Mouse (Mus musculus) liver, embryonic 11.5 days (tissue): ENCODE measurements around the gene Rer1. TPM values are rescaled to one million over a fixed set of nuclear protein-coding genes. Genes with fewer than 3 reads are reported as not detected.

ENCODE experiments used
- ATAC-seq: fragments of 200-750 bp; cut with Nextera tagmentation; replicated peaks from 2 replicates; pipeline ENCODE4 v1.8.0; 2017; ENCODE audit warnings: moderate number of reproducible peaks, mild to moderate bottlenecking, moderate TSS enrichment, moderate library complexity; ENCODE audit not compliant: low FRiP score
- DNase-seq: peaks from one replicate; pipeline ENCODE4 v3.0.0-alpha.2; 2017; ENCODE audit warnings: low spot score
- H3K27ac ChIP-seq: fragments of 300-500 bp; sonication (generic); 2 replicates; pipeline ENCODE4 v1.5.1; 2014; ENCODE audit warnings: mild to moderate bottlenecking, low read depth, low read length, control low read depth
- H3K27me3 ChIP-seq: fragments of 300-500 bp; sonication (generic); replicated peaks from 2 replicates; pipeline ENCODE4 v1.6.1; 2014; ENCODE audit warnings: low read length, mixed read lengths; ENCODE audit not compliant: control insufficient read depth, insufficient read depth
- H3K36me3 ChIP-seq: fragments of 300-500 bp; sonication (generic); 2 replicates; pipeline ENCODE4 v1.6.1; 2014; ENCODE audit warnings: mild to moderate bottlenecking, low read length, moderate library complexity, mixed read lengths; ENCODE audit not compliant: control insufficient read depth, insufficient read depth
- H3K4me1 ChIP-seq: fragments of 300-500 bp; sonication (generic); replicated peaks from 2 replicates; pipeline ENCODE4 v1.6.1; 2014; ENCODE audit warnings: low read length, mixed read lengths; ENCODE audit not compliant: control insufficient read depth, insufficient read depth
- H3K4me2 ChIP-seq: fragments of 300-500 bp; sonication (generic); 2 replicates; pipeline ENCODE4 v1.6.1; 2014; ENCODE audit warnings: mild to moderate bottlenecking, control low read depth, moderate library complexity
- H3K4me3 ChIP-seq: fragments of 300-500 bp; sonication (generic); 2 replicates; pipeline ENCODE4 v1.5.1; 2014; ENCODE audit warnings: low read depth, low read length, control low read depth
- H3K9ac ChIP-seq: fragments of 300-500 bp; sonication (generic); 2 replicates; pipeline ENCODE4 v1.6.1; 2014; ENCODE audit warnings: low read depth, low read length, control low read depth
- H3K9me3 ChIP-seq: fragments of 300-500 bp; sonication (generic); 2 replicates; pipeline ENCODE4 v1.6.1; 2016; ENCODE audit warnings: low read length, inconsistent platforms, mixed read lengths; ENCODE audit not compliant: control insufficient read depth
- WGBS: fragments of 180-500 bp; shearing (Covaris S2); extraction: QIAGEN DNeasy Blood & Tissue Kit; methylation state at CpG from one replicate; pipeline ENCODE4 v1.1.7; 2014; 5-methylcytosine and 5-hydroxymethylcytosine counted together
- polyA plus RNA-seq: library from polyadenylated mRNA; unstranded; fragments of >200 nt; fragmentation: Nextera tagmentation; extraction: Ambion mirVana; gene quantifications from 2 replicates; pipeline ENCODE4 v1.2.1, GENCODE M21; 2014

Rer1 gene
- polyA plus RNA-seq = 163 and 168 TPM in 2 replicates

DNA sequence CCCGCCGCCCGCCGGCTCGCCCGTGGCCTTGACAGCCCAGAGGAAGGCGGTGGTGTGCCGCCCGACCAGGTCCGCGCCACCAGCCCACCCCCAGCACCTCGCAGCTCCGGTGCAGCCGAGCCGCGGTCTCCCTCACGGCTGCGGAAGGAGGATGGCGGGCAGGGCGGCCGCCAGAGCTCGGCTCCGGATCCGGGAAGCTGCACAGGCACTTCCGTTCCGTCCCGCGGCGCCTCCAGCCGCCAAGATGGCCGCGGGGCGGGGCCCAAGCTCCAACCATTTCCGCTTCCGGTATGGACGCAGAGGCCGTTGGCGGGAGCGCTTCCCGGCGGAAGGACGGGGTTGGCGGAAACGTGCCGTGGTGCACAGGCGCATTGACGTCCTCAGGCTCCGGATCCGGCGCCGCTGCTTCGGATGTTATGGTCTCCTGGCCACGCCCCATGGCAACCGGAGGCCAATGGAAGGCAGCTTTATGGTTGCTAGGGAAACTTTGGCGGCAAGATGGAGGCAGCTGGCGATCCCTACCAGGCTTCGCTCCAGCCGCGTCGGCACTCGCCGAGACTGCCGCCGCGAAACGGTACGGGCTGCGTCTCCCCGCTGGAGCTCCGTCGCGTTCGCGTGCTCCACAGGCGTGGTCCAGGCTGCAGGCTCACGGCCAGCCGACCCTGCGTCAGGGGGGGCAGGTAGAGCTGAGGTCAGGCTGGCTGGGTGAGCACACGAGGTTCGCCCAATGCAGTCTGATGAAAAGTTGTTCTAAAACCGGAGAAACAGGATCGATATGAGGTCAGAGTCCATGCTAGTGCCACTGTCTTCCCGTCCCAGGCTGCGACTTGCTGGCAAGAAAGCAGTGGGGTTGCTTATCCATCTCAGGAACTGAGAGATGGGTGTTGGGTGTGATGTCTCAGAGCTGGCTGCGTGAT, at the start of gene Rer1, which contains the start of gene Morn1:
Gene Rer1 (minus strand): TSS at position 275 of the 917 bp plus-strand sequence.
Gene Morn1 (plus strand): TSS at position 470 of the 917 bp plus-strand sequence.
- Histone ChIP-seq H3K4me2 (peak within 1 kb of the TSS; percentile 93), H3K4me1 (peaks cover 25% of the 10 kb centered on the region), H3K27ac (peak within 1 kb of the TSS; percentile 95), H3K4me3 (peak within 1 kb of the TSS; percentile 96), H3K36me3 (peaks cover 13% of the 10 kb centered on the region), H3K9ac (peak within 1 kb of the TSS; percentile 92), H3K27me3 (no peaks in the 10 kb centered on the region), H3K9me3 (no peaks in the 10 kb centered on the region)
- DNase-seq = peak; percentile 100
- ATAC-seq = peak; percentile 97
- WGBS = under 1% methylated on average over 84 of the region's 85 CpGs

DNA sequence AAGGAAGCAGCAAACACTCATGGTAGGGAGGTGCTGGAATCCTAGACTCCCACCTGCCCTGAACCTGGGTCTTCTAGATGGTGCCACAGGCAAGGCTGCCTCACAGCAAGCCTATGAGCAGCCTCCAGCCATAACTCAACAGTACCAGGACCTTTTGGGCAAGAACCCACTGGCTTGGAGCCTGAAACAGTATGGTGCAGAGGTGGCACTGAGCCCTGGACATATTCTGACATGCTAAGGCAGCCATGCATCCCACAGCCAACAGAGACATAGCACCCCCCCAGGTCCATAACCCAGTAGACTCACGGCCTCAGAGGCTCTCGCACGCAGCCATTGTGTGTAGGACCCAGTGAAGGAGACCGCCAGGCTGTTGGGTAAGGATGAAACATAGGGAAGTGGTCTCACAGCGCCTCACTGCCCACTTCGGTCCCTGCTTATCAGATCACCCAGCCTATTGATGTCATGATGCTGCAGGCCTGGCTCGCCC, 48.5 kb upstream of the Rer1 start:
- Histone ChIP-seq H3K27ac (no peak overlapping the region), H3K4me3 (no peak overlapping the region), H3K27me3 (no peaks in the 10 kb centered on the region), H3K9me3 (no peaks in the 10 kb centered on the region), H3K4me1 (peaks cover 14% of the 10 kb centered on the region), H3K36me3 (no peaks in the 10 kb centered on the region), H3K9ac (no peak overlapping the region), H3K4me2 (no peak overlapping the region)
- WGBS = 67% methylated on average over 7 of the region's 7 CpGs
- ATAC-seq (no peak), DNase-seq (no peak)

DNA sequence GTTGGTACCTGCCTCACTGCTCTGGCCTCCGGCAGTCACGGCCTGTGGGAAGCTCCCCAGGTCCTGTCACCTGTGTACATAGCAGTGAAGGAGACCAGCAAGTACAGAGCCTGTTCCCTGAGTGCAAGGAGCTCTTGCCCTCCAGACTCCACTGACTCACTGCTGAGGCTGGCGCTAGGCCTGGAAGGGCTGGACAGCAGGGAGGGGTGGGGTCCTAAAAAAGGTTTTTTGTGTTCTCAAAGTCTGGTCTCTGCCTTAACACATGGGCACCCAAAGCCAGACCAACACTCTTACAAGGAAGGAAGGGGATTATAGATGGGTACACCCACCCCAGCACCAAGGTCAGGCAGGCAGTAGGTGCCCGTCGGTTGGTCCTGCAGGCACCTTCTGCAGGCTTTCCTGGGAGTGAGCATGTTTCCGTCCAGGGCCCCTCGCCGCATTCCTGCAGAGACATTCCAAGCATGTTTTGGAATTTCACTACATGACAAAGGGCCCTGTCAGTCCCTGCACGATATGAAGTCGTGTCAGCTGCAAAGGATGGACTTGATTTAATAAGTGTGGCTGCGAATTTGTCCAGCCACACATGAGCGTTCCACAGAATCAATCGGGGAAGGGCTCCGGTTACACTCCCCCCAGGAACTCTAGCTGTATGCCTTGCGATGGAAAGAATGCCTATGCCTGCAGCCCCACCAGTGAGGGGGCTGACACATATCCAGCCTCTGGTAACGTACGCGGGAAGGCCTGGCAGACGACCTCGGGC, 47.7 kb upstream of the Rer1 start:
- Histone ChIP-seq H3K9ac (no peak overlapping the region), H3K36me3 (no peaks in the 10 kb centered on the region), H3K27ac (no peak overlapping the region), H3K27me3 (no peaks in the 10 kb centered on the region), H3K4me3 (no peak overlapping the region), H3K9me3 (no peaks in the 10 kb centered on the region), H3K4me2 (no peak overlapping the region), H3K4me1 (peaks cover 14% of the 10 kb centered on the region)
- WGBS = 58% methylated on average over 20 of the region's 20 CpGs
- DNase-seq (no peak), ATAC-seq (no peak)

DNA sequence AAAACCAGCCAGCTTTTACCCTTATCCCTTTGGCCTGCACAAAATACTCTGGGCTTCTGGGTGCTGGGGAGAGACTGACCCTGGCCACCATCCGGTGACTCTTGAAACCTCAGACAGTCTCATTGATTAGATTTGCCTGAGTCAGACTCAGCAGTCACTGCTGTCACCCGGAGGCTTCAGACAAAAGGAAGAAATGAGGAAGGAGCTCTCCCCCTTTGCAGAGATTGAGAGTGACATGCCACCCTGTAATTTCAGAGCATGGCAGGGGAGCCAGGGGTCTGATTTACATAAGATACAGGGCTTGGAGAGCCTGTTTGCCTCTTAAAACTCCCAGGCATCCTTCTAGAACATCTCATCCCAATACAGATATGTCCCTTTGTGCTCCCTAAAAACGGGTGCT, 47.0 kb upstream of the Rer1 start:
- H3K9ac ChIP-seq = no peak overlapping the region
- H3K9me3 ChIP-seq = no peaks in the 10 kb centered on the region
- no peak overlapping the region for H3K4me2 ChIP-seq
- H3K4me1 ChIP-seq = peaks cover 14% of the 10 kb centered on the region
- no peak overlapping the region for H3K27ac ChIP-seq
- WGBS = 27% methylated on average over 3 of the region's 3 CpGs
- DNase-seq (no peak), ATAC-seq (no peak)
- H3K27me3 ChIP-seq = no peaks in the 10 kb centered on the region
- H3K4me3 ChIP-seq = no peak overlapping the region
- no peaks in the 10 kb centered on the region for H3K36me3 ChIP-seq

DNA sequence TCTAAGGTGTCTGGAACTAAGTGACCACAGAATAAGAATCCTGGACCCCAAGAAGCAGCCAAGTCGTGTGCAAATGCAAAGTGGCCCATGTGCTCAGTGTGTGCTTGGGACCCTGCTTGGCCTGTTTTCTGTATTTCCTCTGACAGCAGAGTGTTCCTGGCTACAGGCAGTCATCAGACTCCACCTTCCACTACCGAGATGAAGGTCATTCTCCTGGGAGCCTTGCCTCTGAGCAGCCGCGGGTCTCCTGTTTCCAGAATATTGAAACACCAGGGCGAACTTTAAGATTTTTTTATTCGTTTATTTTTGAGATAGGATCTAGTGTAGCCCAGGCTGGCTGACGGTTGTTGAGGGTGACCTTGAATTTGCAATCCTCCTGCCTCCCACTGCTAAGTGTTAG, 44.4 kb upstream of the Rer1 start:
- no peak overlapping the region for H3K9ac ChIP-seq
- no peaks in the 10 kb centered on the region for H3K36me3 ChIP-seq
- H3K9me3 ChIP-seq = no peaks in the 10 kb centered on the region
- no peaks in the 10 kb centered on the region for H3K27me3 ChIP-seq
- H3K27ac ChIP-seq = no peak overlapping the region
- DNase-seq (no peak), ATAC-seq (no peak)
- WGBS = 69% methylated on average over 7 of the region's 7 CpGs
- no peak overlapping the region for H3K4me2 ChIP-seq
- peaks cover 9% of the 10 kb centered on the region for H3K4me1 ChIP-seq
- H3K4me3 ChIP-seq = no peak overlapping the region

GRCm38 (mm10) chr4:155129996-155130395, 43.8 kb upstream of the Rer1 start:
- H3K36me3 ChIP-seq = no peaks in the 10 kb centered on the region
- no peak overlapping the region for H3K27ac ChIP-seq
- DNase-seq = no peak
- H3K9ac ChIP-seq = no peak overlapping the region
- no peak overlapping the region for H3K4me2 ChIP-seq
- H3K4me1 ChIP-seq = peaks cover 13% of the 10 kb centered on the region
- ATAC-seq = no peak
- H3K27me3 ChIP-seq = no peaks in the 10 kb centered on the region
- H3K9me3 ChIP-seq = no peaks in the 10 kb centered on the region
- H3K4me3 ChIP-seq = no peak overlapping the region
- 78% methylated on average over 14 of the region's 14 CpGs for WGBS

DNA sequence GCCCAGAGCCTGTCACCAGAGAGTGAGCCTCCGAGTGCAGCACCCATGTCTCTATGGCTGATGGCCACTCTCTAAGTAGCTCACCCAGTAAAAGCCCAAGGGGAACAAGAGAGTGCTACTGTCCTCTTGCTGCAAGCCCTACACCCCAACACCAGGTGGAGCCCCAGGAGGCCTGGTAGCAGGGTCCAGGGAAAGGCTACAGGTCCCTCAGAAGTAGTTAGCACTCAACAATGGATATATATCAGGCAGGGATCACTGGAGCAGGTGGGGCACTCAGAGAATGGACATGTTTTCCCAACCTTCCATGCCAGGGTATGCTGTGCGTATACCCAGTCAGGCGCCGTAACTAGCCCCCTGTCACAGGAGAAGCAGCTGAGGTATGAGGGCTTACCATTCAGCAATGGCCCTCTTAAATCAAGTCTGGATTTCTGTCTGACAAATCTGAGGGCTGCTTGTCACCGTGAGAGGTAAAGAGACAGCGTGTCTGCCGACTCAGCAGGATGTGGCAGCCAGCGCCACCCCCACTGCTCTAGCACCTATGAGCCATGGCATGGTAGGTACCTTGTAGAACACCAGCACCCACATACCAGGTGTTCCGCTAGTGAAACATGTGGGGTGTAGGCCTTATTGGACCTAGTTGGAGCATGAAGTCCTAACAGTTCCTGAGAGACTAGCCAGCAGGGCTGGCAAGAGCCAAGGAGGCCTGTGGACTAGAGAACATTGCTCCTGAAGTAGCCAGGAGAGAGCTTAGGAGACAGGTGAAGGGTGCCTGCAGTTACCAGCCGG, 43.1 kb upstream of the Rer1 start:
- Histone ChIP-seq H3K4me2 (no peak overlapping the region), H3K9ac (no peak overlapping the region), H3K4me3 (no peak overlapping the region), H3K9me3 (no peaks in the 10 kb centered on the region), H3K4me1 (peaks cover 17% of the 10 kb centered on the region), H3K27me3 (no peaks in the 10 kb centered on the region), H3K27ac (no peak overlapping the region), H3K36me3 (no peaks in the 10 kb centered on the region)
- DNase-seq (no peak), ATAC-seq (no peak)
- 87% methylated on average over 10 of the region's 10 CpGs for WGBS

- ATAC-seq (no peak), DNase-seq (no peak)
- peaks cover 18% of the 10 kb centered on the region for H3K4me1 ChIP-seq
- H3K36me3 ChIP-seq = no peaks in the 10 kb centered on the region
- no peak overlapping the region for H3K4me2 ChIP-seq
- no peak overlapping the region for H3K9ac ChIP-seq
- no peak overlapping the region for H3K4me3 ChIP-seq
- H3K27me3 ChIP-seq = no peaks in the 10 kb centered on the region
- 88% methylated on average over 15 of the region's 15 CpGs for WGBS
- H3K27ac ChIP-seq = no peak overlapping the region
- no peaks in the 10 kb centered on the region for H3K9me3 ChIP-seq
Measured at GRCm38 (mm10) chr4:155128411-155128810, 42.2 kb upstream of the Rer1 start.
